Mouse (Mus musculus) layer of hippocampus, postnatal 10 days (tissue): ENCODE results near the gene Thada. TPM values are rescaled to one million over a fixed set of nuclear protein-coding genes. Genes with fewer than 3 reads are reported as not detected.
A peak's percentile ranks its signal among the peaks of the same experiment; 100 is the strongest.

ENCODE experiments used
- DNase-seq, 2 experiments: peaks; one replicate each; pipeline ENCODE4 v3.0.0; 2021; ENCODE audit warnings: low spot score in 2 of 2
- long read RNA-seq: library from polyadenylated mRNA; stranded (forward); transcript quantifications from one replicate; pipeline ENCODE4 v2.0.0, GENCODE M21; 2023
- total RNA-seq, 2 experiments: library from RNA; stranded (reverse); gene quantifications; 2 replicates each; pipeline ENCODE4 v1.2.3; 2021

The Thada gene
- 10 to 100 TPM; 11.7 to 14.5 TPM for total RNA-seq
- long read RNA-seq, partial matches to known transcripts: 0 of 2 reads
- long read RNA-seq, other reads (novel, unspliced or antisense): 2 of 2 reads

GRCm38 (mm10) chr17:84465753-84466608 lies at the start of gene Thada:
Thada (minus strand) TSS chr17:84466205.
- peak; percentile 98 to 99 for DNase-seq

GRCm38 (mm10) chr17:84512516-84513085 lies 46.6 kb upstream of the Thada start:
- DNase-seq: no peak

- peak; percentile 81 to 87 for DNase-seq
Measured at GRCm38 (mm10) chr17:84511682-84512515, 45.9 kb upstream of the Thada start, which contains the start of gene Plekhh2. Plekhh2 (plus strand) TSS chr17:84511895.

GRCm38 (mm10) chr17:84510961-84511639 lies 45.1 kb upstream of the Thada start:
- DNase-seq: no peak

DNA sequence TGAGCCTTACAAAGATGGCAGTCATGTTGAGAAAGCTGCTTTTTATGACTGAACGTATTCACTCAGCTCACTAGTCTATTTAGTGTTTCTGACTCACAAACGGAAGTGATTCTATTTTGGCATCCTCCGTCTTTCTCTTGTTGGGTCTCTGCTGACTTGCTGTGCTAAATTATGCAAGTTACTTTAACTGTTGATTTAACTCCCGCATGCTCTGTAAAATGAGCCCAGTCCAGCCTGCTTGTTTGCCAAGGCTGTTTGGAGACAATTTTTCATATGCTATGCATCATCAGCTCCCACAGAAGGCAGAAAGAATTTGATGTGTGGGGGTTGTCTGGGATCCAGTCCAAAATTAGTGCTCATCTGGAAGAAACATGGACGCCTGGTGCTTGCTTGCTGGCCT lies 44.4 kb upstream of the Thada start:
- DNase-seq: peak; percentile 10 to 35

DNA sequence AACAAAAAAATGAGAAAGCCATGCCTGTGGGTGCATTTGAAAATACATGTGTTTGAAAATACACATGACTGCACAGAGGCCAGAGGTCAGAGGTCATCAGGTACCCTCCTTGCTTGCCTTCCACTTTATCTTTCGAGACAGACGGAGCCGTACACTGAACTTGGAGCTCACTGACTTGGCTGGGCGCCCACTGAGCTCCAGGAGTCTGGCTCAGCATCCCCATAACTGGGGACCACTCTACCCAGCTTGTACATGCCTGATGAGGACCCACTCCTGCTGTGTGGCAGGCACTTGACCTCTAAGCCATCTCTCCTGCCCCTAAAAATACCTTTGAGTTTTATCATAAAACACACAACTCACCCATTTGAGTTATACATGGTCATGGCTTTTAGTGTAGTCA lies 43.2 kb upstream of the Thada start:
- no peak for DNase-seq

- DNase-seq: no peak
Measured at GRCm38 (mm10) chr17:84508736-84509135, 42.7 kb upstream of the Thada start.

DNA sequence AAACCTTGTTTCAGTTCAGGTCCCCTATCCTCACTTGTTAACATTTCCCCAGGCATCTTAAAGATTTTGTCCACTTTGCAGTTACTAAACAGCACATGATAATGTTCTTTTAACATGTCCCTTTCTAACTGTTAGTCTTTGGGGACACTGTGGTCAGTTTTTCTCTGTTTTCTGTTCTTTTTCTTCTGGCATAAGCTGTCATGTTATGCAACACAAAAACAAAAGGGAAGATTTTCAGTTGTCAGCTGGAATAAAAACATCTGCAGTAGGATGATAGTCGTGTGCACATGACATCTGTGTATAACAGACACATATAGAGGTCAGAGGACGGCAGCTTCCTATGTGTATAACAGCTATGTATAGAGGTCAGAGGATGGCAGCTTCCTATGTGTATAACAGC lies 39.9 kb upstream of the Thada start:
- no peak for DNase-seq

GRCm38 (mm10) chr17:84502341-84502740 lies 36.3 kb upstream of the Thada start:
- DNase-seq: no peak

DNA sequence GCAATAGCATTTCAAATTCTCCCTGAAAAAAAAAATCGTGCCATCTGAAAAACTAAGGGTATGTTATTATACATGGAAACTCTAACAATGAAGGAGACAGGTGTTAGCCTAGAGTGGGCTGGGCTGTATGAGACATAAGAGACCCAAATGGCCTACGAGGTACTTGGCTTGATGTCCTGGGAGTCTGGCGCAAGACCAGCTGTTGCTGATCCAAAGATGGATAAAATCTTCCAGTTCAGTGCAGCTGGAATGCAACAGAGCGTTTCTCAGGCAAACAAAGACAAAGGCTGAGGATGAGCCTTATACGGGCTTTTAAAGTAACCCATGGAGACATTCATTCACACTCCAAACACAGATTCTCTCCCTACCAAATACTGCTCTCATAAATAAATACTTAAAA lies 32.6 kb upstream of the Thada start:
- no peak for DNase-seq

DNA sequence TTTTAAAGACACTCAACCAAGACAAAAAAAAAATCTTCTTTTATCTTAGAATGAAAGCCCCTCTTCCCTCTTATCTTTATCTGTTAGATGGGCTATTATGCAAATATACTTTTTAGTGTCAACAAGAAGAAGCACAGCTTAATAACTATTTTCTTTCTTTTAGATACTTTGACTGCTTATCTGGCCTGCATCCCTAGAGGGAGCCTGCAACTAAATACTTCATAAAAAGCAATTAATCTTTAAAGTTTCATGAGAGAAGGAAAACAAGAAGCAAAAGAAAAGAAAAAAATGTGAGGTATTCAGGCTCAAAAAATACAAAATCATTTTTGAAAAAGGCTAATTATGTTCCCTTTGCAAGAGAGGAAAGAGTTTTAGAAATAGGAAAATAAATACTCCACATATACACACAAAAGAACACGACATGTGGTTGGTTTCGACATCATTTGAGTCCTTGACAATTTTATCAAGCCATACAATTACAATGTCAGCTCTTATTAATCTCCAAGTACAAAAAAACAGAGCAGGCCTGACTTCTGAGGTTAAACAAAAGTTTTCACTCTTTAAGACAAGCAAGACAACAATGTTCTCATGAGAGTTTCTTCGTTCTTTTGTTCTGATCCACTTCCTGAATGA lies 32.1 kb upstream of the Thada start:
- DNase-seq: no peak

DNA sequence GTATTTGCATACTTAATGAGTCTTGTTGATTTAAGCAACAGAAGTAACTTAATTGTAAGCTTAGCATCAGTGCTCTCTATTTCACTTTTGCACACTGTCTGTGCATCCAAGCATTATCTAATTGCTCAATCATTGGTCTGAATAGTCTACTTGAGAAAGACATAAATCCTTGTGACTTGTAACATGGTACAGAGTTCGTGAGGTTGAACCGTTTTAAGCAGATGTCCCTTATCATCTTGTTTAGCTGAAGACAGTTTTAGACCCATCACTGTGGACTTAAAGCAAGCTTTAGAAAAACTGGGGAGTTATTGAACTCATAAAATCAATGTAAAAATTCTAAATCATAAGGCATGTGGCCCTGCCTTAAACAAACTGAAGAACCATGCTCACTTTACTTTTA lies 31.6 kb upstream of the Thada start:
- no peak for DNase-seq

DNA sequence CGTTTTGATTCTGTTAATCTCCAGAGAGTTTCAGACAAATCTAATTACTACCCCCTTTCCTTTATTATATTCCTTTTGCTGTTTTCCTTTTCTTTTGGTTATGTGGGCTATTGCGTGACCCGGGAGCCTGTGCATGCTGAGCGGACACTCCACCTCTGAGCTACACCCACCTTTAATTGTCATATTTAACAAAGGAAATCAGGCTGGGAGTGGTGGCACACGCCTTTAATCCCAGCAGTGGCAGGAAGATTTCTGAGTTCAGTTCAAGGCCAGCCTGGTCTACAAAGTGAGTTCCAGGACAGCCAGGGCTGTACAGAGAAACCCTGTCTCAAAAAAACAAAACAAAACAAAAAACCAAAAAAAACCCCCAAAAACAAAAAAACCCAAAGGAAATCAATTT lies 31.0 kb upstream of the Thada start:
- no peak for DNase-seq

- DNase-seq: peak; percentile 23 to 31
Measured at GRCm38 (mm10) chr17:84492255-84492880, 26.4 kb upstream of the Thada start.

GRCm38 (mm10) chr17:84487415-84487814 lies 21.4 kb upstream of the Thada start:
- DNase-seq: no peak

- no peak for DNase-seq
Measured at GRCm38 (mm10) chr17:84483673-84484320, 17.8 kb upstream of the Thada start.

DNA sequence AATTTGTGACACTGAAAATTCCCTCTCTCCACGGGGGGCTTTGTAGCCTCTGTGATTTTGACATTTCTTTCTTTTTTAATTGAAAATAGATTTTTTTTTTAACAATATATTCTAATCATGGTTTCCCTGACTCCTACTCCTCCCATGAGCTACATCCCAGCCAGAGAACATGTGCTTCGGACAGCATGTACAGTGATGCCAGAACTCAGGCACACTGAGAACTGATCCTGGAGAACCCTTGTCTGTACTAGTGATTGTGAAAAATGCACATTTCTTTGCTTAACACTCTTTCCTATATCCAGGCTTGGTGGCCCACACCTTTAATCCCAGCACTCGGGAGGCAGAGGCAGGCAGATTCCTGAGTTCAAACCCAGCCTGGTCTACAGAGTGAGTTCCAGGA lies 16.8 kb upstream of the Thada start:
- no peak for DNase-seq

DNA sequence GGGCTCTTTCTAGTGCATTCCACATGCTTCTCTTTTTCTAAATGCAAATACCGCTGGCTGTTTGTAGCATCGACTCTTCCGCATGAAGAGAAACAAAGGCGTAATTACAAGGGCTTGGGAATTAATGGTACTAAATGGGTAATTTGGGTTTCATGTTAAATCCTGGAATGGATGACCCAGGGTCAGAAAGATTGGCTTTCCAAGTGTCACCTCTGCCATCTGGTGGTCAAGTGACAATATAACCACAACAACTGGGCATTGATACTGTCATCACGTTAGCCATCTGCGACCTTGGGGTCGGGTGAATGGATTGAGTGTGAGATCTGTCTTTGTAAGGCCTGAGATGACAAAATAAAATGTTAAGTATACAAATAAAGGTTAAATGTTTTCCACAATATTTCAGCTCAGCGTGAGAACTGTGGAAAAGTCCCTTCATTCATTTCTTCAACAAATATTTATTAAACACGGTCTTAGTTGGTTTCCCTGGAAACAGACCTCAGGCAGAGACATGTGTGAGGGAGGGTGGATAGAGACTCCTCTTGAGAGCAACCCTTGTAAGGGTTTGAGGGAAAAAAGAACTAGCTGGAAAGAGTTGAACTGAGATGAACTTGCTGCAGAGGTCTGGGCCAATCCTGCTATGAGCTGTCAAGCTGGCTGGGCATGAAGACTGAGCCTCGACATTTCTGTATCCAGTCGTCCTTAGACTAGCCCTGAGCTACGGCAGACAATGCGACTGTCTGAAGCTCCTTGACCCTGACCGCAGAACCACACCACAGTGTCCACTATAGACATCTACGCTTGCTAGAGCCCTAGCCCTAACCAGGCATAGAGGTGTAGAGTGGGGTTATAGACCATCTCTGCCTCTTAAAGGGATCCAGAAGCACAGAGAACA lies 14.7 kb upstream of the Thada start:
- no peak for DNase-seq

DNA sequence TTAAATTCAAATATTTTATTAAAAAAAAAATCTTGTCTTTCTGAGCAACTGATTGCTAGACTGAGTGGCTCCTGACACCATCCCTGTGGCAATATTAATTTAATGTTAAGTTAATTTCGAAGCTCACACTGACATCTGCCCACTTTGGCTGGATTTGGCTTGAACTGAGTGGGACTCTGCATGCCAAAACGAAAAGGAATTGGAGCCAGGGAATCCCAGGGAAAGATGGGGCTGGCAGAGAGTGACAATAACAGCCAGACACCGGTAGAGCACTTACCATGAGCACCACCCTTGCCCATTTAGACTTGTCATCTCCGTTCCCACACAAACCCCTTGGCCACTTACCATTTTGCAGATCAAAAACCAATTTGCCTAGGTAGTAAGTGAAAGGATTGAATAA lies 12.3 kb upstream of the Thada start:
- no peak for DNase-seq
